Mouse (Mus musculus) MEL (cell line): ENCODE results near the gene 2510009E07Rik. TPM values are rescaled to one million over a fixed set of nuclear protein-coding genes. Genes with fewer than 3 reads are reported as not detected.

Experiments
- DNase-seq: peaks from one replicate; pipeline ENCODE4 v3.0.0; 2011; ENCODE audit warnings: low read depth, low spot score
- H3K27ac ChIP-seq: 2 replicates; pipeline ENCODE4 v1.5.1; 2012; ENCODE audit warnings: low read depth, mild to moderate bottlenecking, control low read depth, low read length, moderate library complexity; ENCODE audit not compliant: control insufficient read depth
- H3K27me3 ChIP-seq, 2 experiments: fragments of 150-350 bp in 1 of 2; sonication (generic) in 1 of 2; 2 replicates each; pipeline ENCODE4 v1.6.1; 2012; ENCODE audit warnings: low read length in 2 of 2, mild to moderate bottlenecking in 2 of 2, improper control_type of control experiment in 1 of 2, moderate library complexity in 1 of 2; ENCODE audit not compliant: insufficient read depth in 2 of 2, control insufficient read depth in 1 of 2
- H3K36me3 ChIP-seq, 2 experiments: 2 replicates each; pipeline ENCODE4 v1.6.1; 2012 to 2014; ENCODE audit warnings: low read length in 2 of 2, improper control_type of control experiment in 1 of 2, inconsistent platforms in 1 of 2, mild to moderate bottlenecking in 1 of 2; ENCODE audit not compliant: insufficient read depth in 2 of 2, control insufficient read depth in 1 of 2
- H3K4me1 ChIP-seq, 2 experiments: fragments of 150-350 bp in 1 of 2; sonication (generic) in 1 of 2; 2 replicates each; pipeline ENCODE4 v1.6.1; 2012; ENCODE audit warnings: low read length in 2 of 2, improper control_type of control experiment in 1 of 2, mild to moderate bottlenecking in 1 of 2; ENCODE audit not compliant: insufficient read depth in 2 of 2, control insufficient read depth in 1 of 2
- H3K4me3 ChIP-seq, 2 experiments: fragments of 150-350 bp in 1 of 2; sonication (generic) in 1 of 2; 2 replicates each; pipeline ENCODE4 v1.5.1; 2012; ENCODE audit warnings: low read depth in 2 of 2, low read length in 2 of 2, mild to moderate bottlenecking in 2 of 2, moderate library complexity in 2 of 2, control low read depth in 1 of 2, improper control_type of control experiment in 1 of 2; ENCODE audit not compliant: control insufficient read depth in 1 of 2, insufficient read depth in 1 of 2
- H3K79me2 ChIP-seq: 2 replicates; pipeline ENCODE4 v1.6.1; 2012; ENCODE audit warnings: mild to moderate bottlenecking, low read length, moderate library complexity; ENCODE audit not compliant: control insufficient read depth, poor library complexity, insufficient read depth
- H3K9ac ChIP-seq: 2 replicates; pipeline ENCODE4 v1.6.1; 2012; ENCODE audit warnings: low read depth, mild to moderate bottlenecking, control low read depth, low read length, moderate library complexity; ENCODE audit not compliant: control insufficient read depth, poor library complexity, severe bottlenecking
- H3K9me3 ChIP-seq: fragments of 150-350 bp; sonication (generic); replicated peaks from 2 replicates; pipeline ENCODE4 v1.6.1; 2012; ENCODE audit warnings: mild to moderate bottlenecking, low read length, improper control_type of control experiment, moderate library complexity; ENCODE audit not compliant: insufficient read depth
- CTCF ChIP-seq, 3 experiments: IDR thresholded peaks in 2 of 3; conservative IDR thresholded peaks in 1 of 3; 2 replicates each; pipeline ENCODE4 v1.5.1; 2011 to 2012; ENCODE audit warnings: low read length in 3 of 3, low read depth in 2 of 3, mild to moderate bottlenecking in 2 of 3, improper control_type of control experiment in 1 of 3, inconsistent platforms in 1 of 3, mixed read lengths in 1 of 3, moderate library complexity in 1 of 3; ENCODE audit not compliant: control insufficient read depth in 1 of 3, insufficient read depth in 1 of 3, poor library complexity in 1 of 3, severe bottlenecking in 1 of 3
- E2F4 ChIP-seq: IDR thresholded peaks from 2 replicates; pipeline ENCODE4 v1.6.1; 2011; ENCODE audit warnings: low read depth, low read length, improper control_type of control experiment, borderline replicate concordance
- ELF1 ChIP-seq: IDR thresholded peaks from 2 replicates; pipeline ENCODE4 v1.6.1; 2014; ENCODE audit warnings: low read depth, mild to moderate bottlenecking, inconsistent platforms, low read length, improper control_type of control experiment, moderate library complexity
- EP300 ChIP-seq, 2 experiments: IDR thresholded peaks; 2 replicates each; pipeline ENCODE4 v1.6.1; 2011; ENCODE audit warnings: improper control_type of control experiment in 2 of 2, low read length in 2 of 2, low read depth in 1 of 2, mild to moderate bottlenecking in 1 of 2
- GATA1 ChIP-seq: IDR thresholded peaks from 2 replicates; pipeline ENCODE4 v1.6.1; 2011; ENCODE audit warnings: low read depth, low read length, improper control_type of control experiment
- HCFC1 ChIP-seq: IDR thresholded peaks from 2 replicates; pipeline ENCODE4 v1.6.1; 2012; ENCODE audit warnings: low read depth, mild to moderate bottlenecking, inconsistent platforms, low read length, improper control_type of control experiment, moderate library complexity
- JUND ChIP-seq: IDR thresholded peaks from 2 replicates; pipeline ENCODE4 v1.6.1; 2011; ENCODE audit warnings: low read depth, mild to moderate bottlenecking, improper control_type of control experiment, low read length
- MAFK ChIP-seq: IDR thresholded peaks from 2 replicates; pipeline ENCODE4 v1.6.1; 2011; ENCODE audit warnings: low read depth, mild to moderate bottlenecking, low read length, improper control_type of control experiment, borderline replicate concordance
- NELFE ChIP-seq: IDR thresholded peaks from 2 replicates; pipeline ENCODE4 v1.6.1; 2011; ENCODE audit warnings: low read depth, low read length, improper control_type of control experiment
- POLR2AphosphoS2 ChIP-seq: IDR thresholded peaks from 2 replicates; pipeline ENCODE4 v1.6.1; 2011; ENCODE audit warnings: low read length, improper control_type of control experiment
- RCOR1 ChIP-seq: IDR thresholded peaks from 2 replicates; pipeline ENCODE4 v1.6.1; 2012; ENCODE audit warnings: low read depth, mild to moderate bottlenecking, inconsistent platforms, low read length, improper control_type of control experiment
- SIN3A ChIP-seq: IDR thresholded peaks from 2 replicates; pipeline ENCODE4 v1.6.1; 2012; ENCODE audit warnings: low read length, improper control_type of control experiment, inconsistent platforms
- SMC3 ChIP-seq: IDR thresholded peaks from 2 replicates; pipeline ENCODE4 v1.6.1; 2011; ENCODE audit warnings: low read depth, low read length, improper control_type of control experiment
- TAL1 ChIP-seq: IDR thresholded peaks from 2 replicates; pipeline ENCODE4 v1.6.1; 2012; ENCODE audit warnings: mild to moderate bottlenecking, inconsistent platforms, low read length, moderate library complexity, mixed read lengths
- TCF12 ChIP-seq: IDR thresholded peaks from 2 replicates; pipeline ENCODE4 v1.6.1; 2014; ENCODE audit warnings: low read depth, mild to moderate bottlenecking, inconsistent platforms, low read length, improper control_type of control experiment, moderate library complexity
- UBTF ChIP-seq: IDR thresholded peaks from 2 replicates; pipeline ENCODE4 v1.6.1; 2012; ENCODE audit warnings: low read depth, mild to moderate bottlenecking, inconsistent platforms, low read length, improper control_type of control experiment, moderate library complexity, borderline replicate concordance; ENCODE audit not compliant: insufficient read depth
- ZC3H11A ChIP-seq: IDR thresholded peaks from 2 replicates; pipeline ENCODE4 v1.6.1; 2012; ENCODE audit warnings: low read depth, mild to moderate bottlenecking, inconsistent platforms, low read length, improper control_type of control experiment
- ZKSCAN1 ChIP-seq: IDR thresholded peaks from 2 replicates; pipeline ENCODE4 v1.6.1; 2012; ENCODE audit warnings: low read depth, mild to moderate bottlenecking, inconsistent platforms, low read length, improper control_type of control experiment, moderate library complexity
- ZMIZ1 ChIP-seq: IDR thresholded peaks from 2 replicates; pipeline ENCODE4 v1.6.1; 2012; ENCODE audit warnings: low read depth, mild to moderate bottlenecking, inconsistent platforms, low read length, improper control_type of control experiment, moderate library complexity
- ZNF384 ChIP-seq: IDR thresholded peaks from 2 replicates; pipeline ENCODE4 v1.6.1; 2012; ENCODE audit warnings: low read depth, mild to moderate bottlenecking, inconsistent platforms, low read length, improper control_type of control experiment
- polyA plus RNA-seq, 2 experiments: library from polyadenylated mRNA; stranded (reverse) in 1 of 2; unstranded in 1 of 2; fragments of >175 nt in 1 of 2; fragments of >200 nt in 1 of 2; gene quantifications; 2 replicates each; pipeline versions ENCODE4 v1.2.1 to v1.2.4; 2012; ENCODE audit warnings: low replicate concordance in 2 of 2, low read depth in 1 of 2; ENCODE audit not compliant: insufficient read length in 2 of 2, insufficient read depth in 1 of 2, missing spikeins in 1 of 2
- total RNA-seq: library from RNA; depleted of rRNA; stranded (reverse); fragments of 300-350 nt; gene quantifications from 2 replicates; pipeline ENCODE4 v1.2.3, GENCODE M21; 2012

The 2510009E07Rik gene
- total and polyA plus RNA-seq, 3 experiments = not detected

DNA sequence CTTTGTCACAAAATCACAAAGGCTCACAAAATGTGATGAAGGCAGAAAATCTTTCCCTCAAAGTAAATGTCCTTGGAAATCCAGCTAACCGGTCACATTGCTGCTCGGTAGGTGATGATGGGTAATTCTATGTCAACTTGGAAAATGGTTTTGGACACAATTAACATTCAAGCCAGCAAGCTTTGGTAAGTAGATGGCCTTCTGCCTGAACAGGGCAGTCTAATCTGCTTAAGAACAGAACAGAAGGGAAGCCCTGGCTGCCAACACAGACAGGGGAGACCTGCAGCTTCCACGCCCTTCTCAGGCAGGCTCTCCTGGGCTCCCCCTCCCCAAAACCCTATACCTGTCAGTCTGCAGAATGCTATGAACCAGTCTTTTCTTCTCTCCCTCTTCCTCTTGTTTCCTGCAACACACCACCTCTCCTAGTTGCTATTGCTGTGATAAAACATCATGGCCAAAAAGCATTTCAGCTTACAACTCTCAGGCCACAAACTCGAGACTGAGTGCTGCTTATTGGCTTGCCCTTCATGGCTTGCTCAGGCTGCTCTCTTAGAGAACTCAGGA lies 29.0 kb downstream of the 2510009E07Rik start:
- no peak overlapping the region for H3K4me3 ChIP-seq

DNA sequence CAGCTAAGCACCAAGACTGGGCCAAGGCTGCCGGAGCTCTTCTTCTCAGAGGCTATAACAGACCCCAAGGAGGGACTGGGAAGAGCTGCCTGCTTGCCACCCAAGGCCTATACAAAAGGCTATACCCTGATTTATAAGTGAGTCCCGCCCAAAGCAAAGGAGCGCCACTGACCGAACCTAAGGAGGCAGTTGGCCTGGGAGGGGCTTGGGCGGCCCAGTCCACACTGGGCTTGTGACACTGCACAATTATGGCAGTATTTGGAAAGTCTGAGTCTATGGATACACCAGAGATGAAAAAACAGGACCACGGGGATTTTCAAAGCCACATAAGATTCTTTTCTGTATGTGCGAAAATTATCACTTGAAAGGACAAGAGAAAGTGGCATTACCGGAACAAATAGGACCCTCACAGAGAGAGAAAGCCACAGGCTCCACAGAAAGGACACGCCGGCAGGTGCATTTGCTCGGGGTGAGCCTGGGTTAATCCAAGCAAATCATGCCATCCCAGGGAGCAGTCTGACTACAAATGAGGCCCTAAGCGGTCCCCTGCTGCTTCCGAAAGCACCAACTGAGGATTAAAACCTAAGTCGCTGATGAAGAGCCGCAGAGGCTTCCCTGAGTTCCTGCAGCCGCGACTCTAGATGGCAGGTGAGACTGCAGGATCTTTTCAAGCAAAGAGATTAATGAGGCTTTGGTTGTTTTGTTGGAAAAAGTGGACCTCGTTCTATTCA lies 29.7 kb downstream of the 2510009E07Rik start:
- Histone ChIP-seq H3K9me3 (no peaks in the 10 kb centered on the region), H3K27me3 (no peaks in the 10 kb centered on the region; a peak in 2 of 4 replicates), H3K4me3 (no peak overlapping the region), H3K36me3 (no peaks in the 10 kb centered on the region), H3K4me1 (no peaks in the 10 kb centered on the region), H3K79me2 (no peaks in the 10 kb centered on the region), H3K9ac (no peak overlapping the region), H3K27ac (no peak overlapping the region)
- no peak for DNase-seq
- TF ChIP-seq ZC3H11A = no peak
- TF ChIP-seq HCFC1 = no peak
- no peak for TF ChIP-seq GATA1
- TF ChIP-seq POLR2AphosphoS2 = no peak
- TF ChIP-seq EP300 (IDR thresholded peaks at IDR 0.05; ENCODE audit: low read depth in 1 of 2, low read length in 2 of 2) = no peak
- TF ChIP-seq E2F4 = no peak
- no peak for TF ChIP-seq SMC3
- no peak for TF ChIP-seq JUND
- TF ChIP-seq UBTF = no peak
- no peak for TF ChIP-seq ZMIZ1
- TF ChIP-seq NELFE = no peak
- no peak for TF ChIP-seq ZKSCAN1
- no peak for TF ChIP-seq ZNF384
- TF ChIP-seq, all 39 proteins: peak for 0

More for the DNA sequence above, 29.0 kb downstream of the 2510009E07Rik start:
- no peaks in the 10 kb centered on the region; a peak in 2 of 4 replicates for H3K27me3 ChIP-seq
- DNase-seq = no peak
- H3K9ac ChIP-seq = no peak overlapping the region
- no peaks in the 10 kb centered on the region for H3K9me3 ChIP-seq
- H3K36me3 ChIP-seq = no peaks in the 10 kb centered on the region
- no peaks in the 10 kb centered on the region for H3K79me2 ChIP-seq
- no peak overlapping the region for H3K27ac ChIP-seq
- no peaks in the 10 kb centered on the region for H3K4me1 ChIP-seq
- no peak for TF ChIP-seq TAL1
- TF ChIP-seq JUND = no peak
- no peak for TF ChIP-seq POLR2AphosphoS2
- no peak for TF ChIP-seq ZMIZ1
- TF ChIP-seq SMC3 = no peak
- no peak for TF ChIP-seq HCFC1
- TF ChIP-seq EP300 (IDR thresholded peaks at IDR 0.05; ENCODE audit: low read depth in 1 of 2, low read length in 2 of 2) = no peak
- TF ChIP-seq ELF1 = no peak
- TF ChIP-seq RCOR1 = no peak
- no peak for TF ChIP-seq MAFK
- no peak for TF ChIP-seq TCF12
- no peak for TF ChIP-seq CTCF (IDR thresholded peaks at IDR 0.05 in 2 of 3, conservative IDR thresholded peaks at IDR 0.05 in 1 of 3; ENCODE audit: control insufficient read depth in 1 of 3, insufficient read depth in 1 of 3, low read depth in 2 of 3, low read length in 3 of 3, poor library complexity in 1 of 3, severe bottlenecking in 1 of 3)
- TF ChIP-seq SIN3A = no peak
